Mouse (Mus musculus) liver, embryonic 14.5 days (tissue): Measurements from ENCODE around the gene Pabpc4.

Source experiments
- CTCF ChIP-seq: IDR thresholded peaks from 2 replicates; pipeline ENCODE4 v1.5.1; 2016; ENCODE audit warnings: antibody characterized with exemption, low read depth, control low read depth
- EP300 ChIP-seq: IDR thresholded peaks from 2 replicates; pipeline ENCODE4 v1.6.1; 2016; ENCODE audit warnings: antibody characterized with exemption, low read depth

- TF ChIP-seq CTCF (no peak), EP300 (no peak)
Observed at GRCm38 (mm10) chr4:123213975-123214374, 48.2 kb upstream of the Pabpc4 start.
